Mouse (Mus musculus) limb, embryonic 11.5 days (tissue): ENCODE results near the gene Ruvbl2. TPM values are rescaled to one million over a fixed set of nuclear protein-coding genes. Genes with fewer than 3 reads are reported as not detected.
A peak's percentile ranks its signal among the peaks of the same experiment; 100 is the strongest.
"Not testable (repeated sequence)": the region's sequence is repeated elsewhere in the genome, so short reads cannot be mapped to it uniquely, and the experiment has no call there.

Experiments
- ATAC-seq: fragments of 200-750 bp; cut with Nextera tagmentation; 2 replicates; pipeline ENCODE4 v1.8.0; 2017; ENCODE audit warnings: low read depth; ENCODE audit not compliant: insufficient number of reproducible peaks, low FRiP score, low TSS enrichment
- DNase-seq: peaks from one replicate; pipeline ENCODE4 v3.0.0-alpha.2; 2015; ENCODE audit warnings: low spot score
- H3K27ac ChIP-seq: fragments of 300-500 bp; sonication (generic); replicated peaks from 2 replicates; pipeline ENCODE4 v1.5.1; 2014; ENCODE audit warnings: low read depth, mild to moderate bottlenecking, low read length
- H3K27me3 ChIP-seq: fragments of 300-500 bp; sonication (generic); 2 replicates; pipeline ENCODE4 v1.6.1; 2014; ENCODE audit warnings: mild to moderate bottlenecking, low read length, mixed read lengths; ENCODE audit not compliant: control insufficient read depth, insufficient read depth
- H3K36me3 ChIP-seq: fragments of 300-500 bp; sonication (generic); 2 replicates; pipeline ENCODE4 v1.6.1; 2014; ENCODE audit warnings: mild to moderate bottlenecking, low read length, moderate library complexity, mixed read lengths; ENCODE audit not compliant: control insufficient read depth, insufficient read depth
- H3K4me1 ChIP-seq: fragments of 300-500 bp; sonication (generic); 2 replicates; pipeline ENCODE4 v1.6.1; 2014; ENCODE audit warnings: low read length, mixed read lengths; ENCODE audit not compliant: control insufficient read depth, insufficient read depth
- H3K4me2 ChIP-seq: fragments of 300-500 bp; sonication (generic); 2 replicates; pipeline ENCODE4 v1.6.1; 2014; ENCODE audit warnings: low read depth, mild to moderate bottlenecking, moderate library complexity; ENCODE audit not compliant: severe bottlenecking
- H3K4me3 ChIP-seq: fragments of 300-500 bp; sonication (generic); 2 replicates; pipeline ENCODE4 v1.5.1; 2014; ENCODE audit warnings: low read depth, low read length
- H3K9ac ChIP-seq: fragments of 300-500 bp; sonication (generic); 2 replicates; pipeline ENCODE4 v1.6.1; 2014; ENCODE audit warnings: mild to moderate bottlenecking, low read length
- H3K9me3 ChIP-seq: fragments of 300-500 bp; sonication (generic); 2 replicates; pipeline ENCODE4 v1.6.1; 2016; ENCODE audit warnings: low read length; ENCODE audit not compliant: control insufficient read depth
- WGBS: fragments of 180-500 bp; shearing (Covaris S2); extraction: QIAGEN DNeasy Blood & Tissue Kit; methylation state at CpG from one replicate; pipeline ENCODE4 v1.1.7; 2014; 5-methylcytosine and 5-hydroxymethylcytosine counted together
- polyA plus RNA-seq: library from polyadenylated mRNA; unstranded; fragments of >200 nt; fragmentation: Nextera tagmentation; extraction: Ambion mirVana; gene quantifications from 2 replicates; pipeline ENCODE4 v1.2.1, GENCODE M21; 2014

The Ruvbl2 gene
- polyA plus RNA-seq, 1 experiment from 2014 or later, result 187 TPM

DNA sequence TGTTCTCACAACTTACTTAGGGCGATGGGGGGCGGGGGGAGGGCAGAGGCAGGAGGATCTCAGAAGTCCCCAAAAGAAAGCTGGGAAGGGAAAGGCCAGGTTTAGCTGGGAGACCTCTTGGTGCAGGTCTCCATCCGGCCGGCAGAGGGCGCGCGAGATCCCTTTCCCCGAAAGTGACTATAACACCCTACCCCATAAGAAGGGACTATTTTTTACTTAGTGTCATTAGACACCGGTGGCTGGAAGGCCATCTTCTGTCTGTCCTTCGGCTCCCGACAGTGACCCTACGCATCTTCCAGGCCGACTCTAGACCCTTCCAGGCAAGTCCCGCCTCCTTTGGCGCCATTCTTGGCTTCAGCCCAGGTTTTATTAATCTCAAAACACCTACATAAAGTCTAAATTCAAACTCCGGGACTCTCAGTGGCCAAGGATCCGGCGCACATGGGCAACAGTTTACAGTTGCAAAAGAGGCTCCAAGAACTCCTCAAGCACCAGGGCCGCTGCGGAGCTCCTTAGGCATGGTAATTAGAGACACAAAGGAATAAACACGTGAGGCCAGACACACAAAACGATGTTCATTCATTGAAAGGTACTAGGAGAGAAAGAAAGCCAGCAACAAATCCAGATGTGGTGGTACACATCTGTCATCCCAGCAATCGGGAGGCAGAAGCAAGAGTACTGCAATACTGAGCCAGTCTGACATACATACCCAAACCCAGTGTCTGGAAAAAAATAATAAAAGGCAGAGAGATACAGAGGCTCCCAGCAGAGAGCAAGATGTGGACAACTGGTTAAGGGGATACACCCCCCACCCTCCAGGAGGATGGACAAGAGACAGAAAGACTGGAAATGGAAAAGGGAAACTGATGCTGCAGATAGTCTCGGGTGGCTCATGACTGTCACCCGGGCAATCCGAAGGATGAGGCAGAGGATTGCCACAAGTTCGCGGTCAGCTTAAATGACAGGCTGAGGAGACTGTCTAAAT is 32.5 kb downstream of the Ruvbl2 start, which contains the start of gene Kcna7:
TSS of gene Kcna7 (plus strand) at position 563 of the 985 bp plus-strand sequence.
- H3K27ac ChIP-seq, result no peak within 1 kb of the TSS
- ATAC-seq, result no peak
- peaks cover 47% of the 10 kb centered on the region for H3K27me3 ChIP-seq
- peak within 1 kb of the TSS; percentile 30; the same call in 1 of the 2 replicates for H3K9ac ChIP-seq
- H3K4me3 ChIP-seq, result peak within 1 kb of the TSS; percentile 29
- peak within 1 kb of the TSS; percentile 52 for H3K4me2 ChIP-seq
- DNase-seq, result peak; percentile 74
- no peaks in the 10 kb centered on the region for H3K9me3 ChIP-seq
- H3K36me3 ChIP-seq, result no peaks in the 10 kb centered on the region
- 12% methylated on average over 28 of the region's 28 CpGs for WGBS
- 0 out of 2 replicates have a peak, but pooled peaks cover 3% of the 10 kb centered on the region for H3K4me1 ChIP-seq

- Histone ChIP-seq H3K27ac (no peak overlapping the region), H3K4me2 (no peak overlapping the region), H3K9ac (no peak overlapping the region), H3K9me3 (no peaks in the 10 kb centered on the region), H3K36me3 (no peaks in the 10 kb centered on the region), H3K27me3 (peaks cover 36% of the 10 kb centered on the region), H3K4me1 (0 out of 2 replicates have a peak, but pooled peaks cover 3% of the 10 kb centered on the region), H3K4me3 (no peak overlapping the region)
- DNase-seq (peak; percentile 84), ATAC-seq (no peak)
- WGBS, result 45% methylated on average over 6 of the region's 6 CpGs
Measured at GRCm38 (mm10) chr7:45403532-45404261, 34.2 kb downstream of the Ruvbl2 start.

DNA sequence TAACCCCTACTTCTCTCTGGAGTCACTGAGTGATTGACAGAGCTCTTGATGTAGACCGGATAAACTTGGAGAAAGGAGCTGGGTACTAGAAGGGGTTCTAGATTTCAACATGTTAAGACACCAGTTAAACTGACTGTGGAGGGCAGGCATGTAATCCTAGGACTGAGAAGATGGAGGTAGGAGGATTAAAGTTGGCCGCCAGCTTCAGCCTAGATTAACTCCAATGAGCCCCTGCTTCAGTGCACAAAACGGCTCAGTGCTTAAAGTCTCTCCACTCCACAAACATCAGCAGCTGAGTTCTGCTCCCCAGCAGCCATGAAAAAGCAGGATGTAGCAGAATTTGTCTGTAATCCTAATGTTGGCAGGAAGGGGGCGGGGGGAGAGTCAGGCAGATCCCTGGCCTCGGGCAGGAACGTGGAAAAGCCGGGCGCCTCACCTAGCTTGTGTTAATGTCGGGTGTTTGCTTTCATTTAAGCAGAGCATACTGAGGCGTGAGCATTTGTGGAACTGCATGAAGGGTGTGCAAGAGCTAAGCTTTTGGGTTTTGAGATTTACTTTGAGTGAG is 36.3 kb downstream of the Ruvbl2 start:
- Histone ChIP-seq H3K9me3 (no peaks in the 10 kb centered on the region), H3K9ac (no peak overlapping the region), H3K36me3 (no peaks in the 10 kb centered on the region), H3K27me3 (peaks cover 15% of the 10 kb centered on the region), H3K4me2 (no peak overlapping the region), H3K27ac (no peak overlapping the region), H3K4me3 (no peak overlapping the region), H3K4me1 (0 out of 2 replicates have a peak, but pooled peaks cover 3% of the 10 kb centered on the region)
- 82% methylated on average over 10 of the region's 10 CpGs for WGBS
- DNase-seq, result no peak
- no peak for ATAC-seq

DNA sequence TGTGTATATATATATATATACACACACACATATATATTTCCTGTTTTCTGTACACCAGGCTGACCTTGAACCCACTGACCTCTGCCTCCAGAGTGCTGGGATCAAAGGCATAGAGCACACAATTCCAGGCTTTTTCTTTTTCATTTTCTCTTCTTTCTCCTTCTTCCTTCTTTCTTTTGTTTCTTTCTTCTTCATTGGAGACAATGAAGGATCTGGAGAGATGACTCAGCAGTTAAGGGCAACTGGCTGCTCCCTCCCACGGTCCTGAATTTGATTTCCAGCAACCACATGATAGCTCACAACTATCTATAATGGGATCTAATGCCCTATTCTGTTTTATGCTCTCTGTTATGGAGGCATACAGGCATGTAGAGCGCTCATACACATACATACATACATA is 41.1 kb downstream of the Ruvbl2 start:
- Histone ChIP-seq H3K27ac (no peak overlapping the region), H3K4me1 (peaks cover 15% of the 10 kb centered on the region), H3K4me2 (no peak overlapping the region), H3K27me3 (no peaks in the 10 kb centered on the region), H3K36me3 (peaks cover 5% of the 10 kb centered on the region; the same call in 1 of the 2 replicates), H3K9ac (no peak overlapping the region), H3K4me3 (no peak overlapping the region), H3K9me3 (no peaks in the 10 kb centered on the region)
- ATAC-seq (no peak), DNase-seq (no peak)
- WGBS, result 83% methylated on average over 2 of the region's 2 CpGs

DNA sequence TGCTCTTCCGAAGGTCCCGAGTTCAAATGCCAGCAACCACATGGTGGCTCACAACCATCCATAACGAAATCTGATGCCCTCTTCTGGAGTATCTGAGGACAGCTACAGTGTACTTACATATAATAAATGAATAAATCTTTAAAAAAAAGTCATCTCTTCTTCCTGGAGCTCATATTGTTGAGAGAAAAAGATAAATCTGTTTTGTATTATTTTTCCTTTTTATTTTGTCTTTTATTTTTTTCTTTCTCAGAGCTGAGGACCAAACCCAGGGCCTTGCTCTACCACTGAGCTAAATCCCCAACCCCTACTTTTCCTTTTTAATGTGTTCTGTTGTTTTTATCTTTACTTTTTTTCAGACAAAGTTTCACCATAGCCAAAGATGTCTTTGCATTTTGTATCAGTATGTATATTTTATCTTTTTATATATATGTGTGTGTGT is 41.5 kb downstream of the Ruvbl2 start:
- H3K4me2 ChIP-seq, result peak overlapping the region; percentile 46; the same call in 1 of the 2 replicates
- not testable (repeated sequence) for DNase-seq, ATAC-seq, H3K9me3 ChIP-seq, H3K27ac ChIP-seq, H3K27me3 ChIP-seq, H3K9ac ChIP-seq, H3K36me3 ChIP-seq
- 7% methylated on average over 3 of the region's 3 CpGs for WGBS
- peak overlapping the region; percentile 88 for H3K4me3 ChIP-seq
- peaks cover 15% of the 10 kb centered on the region for H3K4me1 ChIP-seq

- peak within 1 kb of the TSS; percentile 99 for H3K27ac ChIP-seq
- WGBS, result under 1% methylated on average over 60 of the region's 60 CpGs
- H3K9ac ChIP-seq, result peak within 1 kb of the TSS; percentile 90
- H3K36me3 ChIP-seq, result peaks cover 12% of the 10 kb centered on the region; the same call in 1 of the 2 replicates
- peaks cover 15% of the 10 kb centered on the region for H3K4me1 ChIP-seq
- no peaks in the 10 kb centered on the region for H3K9me3 ChIP-seq
- peak within 1 kb of the TSS; percentile 88 for H3K4me3 ChIP-seq
- DNase-seq, result peak; percentile 100
- ATAC-seq, result peak; percentile 94
- H3K4me2 ChIP-seq, result peak within 1 kb of the TSS; percentile 90
- no peaks in the 10 kb centered on the region for H3K27me3 ChIP-seq
Measured at GRCm38 (mm10) chr7:45395578-45396336, 42.1 kb downstream of the Ruvbl2 start, which contains the start of gene Snrnp70. TSS of gene Snrnp70 (minus strand) at chr7:45395742.

- Histone ChIP-seq H3K9ac (peak overlapping the region; percentile 90), H3K36me3 (peaks cover 17% of the 10 kb centered on the region), H3K4me2 (peak overlapping the region; percentile 90), H3K4me1 (peaks cover 15% of the 10 kb centered on the region), H3K4me3 (peak overlapping the region; percentile 88), H3K9me3 (no peaks in the 10 kb centered on the region), H3K27me3 (no peaks in the 10 kb centered on the region), H3K27ac (peak overlapping the region; percentile 99)
- no peak for DNase-seq
- peak; percentile 78 for ATAC-seq
- WGBS, result under 1% methylated on average over 19 of the region's 20 CpGs
Measured at GRCm38 (mm10) chr7:45395129-45395541, 42.8 kb downstream of the Ruvbl2 start.
